Mouse (Mus musculus) megakaryocyte, embryonic 14.5 days (primary cell): ENCODE data around the gene Ifi35.

ENCODE experiments used
- FLI1 ChIP-seq: IDR thresholded peaks from 2 replicates; pipeline ENCODE4 v1.6.1; 2012; ENCODE audit warnings: low read length, inconsistent platforms, mixed read lengths
- GATA1 ChIP-seq: IDR thresholded peaks from 3 replicates; pipeline ENCODE4 v1.6.1; 2012; ENCODE audit warnings: mixed read lengths, low read length, inconsistent platforms, borderline replicate concordance

DNA sequence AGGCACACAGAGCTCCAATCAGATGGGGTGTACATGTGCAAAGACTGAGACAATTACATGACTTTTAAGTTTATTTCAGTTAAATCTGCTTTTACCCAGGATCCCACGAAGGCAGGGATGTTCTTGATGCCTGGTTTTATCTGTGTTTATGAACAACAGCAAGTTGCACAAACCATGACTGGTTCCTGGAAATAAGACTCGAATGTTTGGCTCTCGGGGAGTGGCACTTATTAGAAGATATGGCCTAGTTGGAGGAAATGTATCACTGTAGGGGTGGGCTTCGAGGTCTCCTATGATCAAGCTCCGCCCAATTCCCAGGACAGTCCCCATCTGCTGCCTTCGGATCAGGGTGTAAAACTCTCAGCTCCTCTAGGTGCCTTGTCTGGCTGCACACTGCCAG, 37.9 kb downstream of the Ifi35 start:
- TF ChIP-seq GATA1 (no peak), FLI1 (no peak)
